Mouse (Mus musculus) cerebellum, adult 11-12 months (tissue): Measurements from ENCODE around the gene Spem2.

Experiments
- DNase-seq: peaks from one replicate; pipeline ENCODE4 v3.0.0; 2022

The Spem2 gene

DNA sequence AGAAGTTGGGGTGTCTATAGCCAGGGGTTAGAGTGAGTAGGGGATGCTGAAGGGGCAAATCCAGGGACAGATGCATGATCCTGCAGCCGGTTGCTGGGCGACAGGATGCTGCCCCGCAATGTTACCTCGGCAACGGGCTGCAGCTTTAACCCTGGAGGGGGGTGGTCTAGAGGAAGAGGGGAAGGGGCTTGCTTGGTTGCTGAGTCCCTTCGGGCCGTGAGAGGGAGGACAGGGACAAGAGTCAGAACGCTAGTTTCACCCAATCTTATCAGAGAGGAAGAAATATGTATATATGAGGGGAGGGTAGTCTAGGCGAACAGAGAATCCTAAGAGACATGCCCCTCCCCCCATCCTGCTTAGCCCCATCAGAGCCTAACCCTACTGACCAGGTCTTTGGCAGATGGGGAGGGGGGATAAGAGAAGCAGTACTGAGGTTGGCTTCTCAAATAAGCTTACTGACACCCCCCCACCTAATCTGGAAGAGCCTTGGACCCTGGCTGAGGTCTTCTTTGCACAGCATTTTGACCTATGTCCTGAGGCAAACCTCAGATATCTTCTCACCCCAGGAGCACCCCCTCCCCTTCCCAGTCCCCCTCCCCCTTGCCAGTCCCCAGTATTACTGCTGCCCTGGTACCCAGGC is 17.2 kb upstream of the Spem2 start:
- DNase-seq = no peak

- DNase-seq = peak; percentile 44
These were observed 15.8 kb upstream of the Spem2 start for GRCm38 (mm10) chr11:69834001-69834549.

GRCm38 (mm10) chr11:69833554-69833953 is 15.3 kb upstream of the Spem2 start:
- no peak for DNase-seq

DNA sequence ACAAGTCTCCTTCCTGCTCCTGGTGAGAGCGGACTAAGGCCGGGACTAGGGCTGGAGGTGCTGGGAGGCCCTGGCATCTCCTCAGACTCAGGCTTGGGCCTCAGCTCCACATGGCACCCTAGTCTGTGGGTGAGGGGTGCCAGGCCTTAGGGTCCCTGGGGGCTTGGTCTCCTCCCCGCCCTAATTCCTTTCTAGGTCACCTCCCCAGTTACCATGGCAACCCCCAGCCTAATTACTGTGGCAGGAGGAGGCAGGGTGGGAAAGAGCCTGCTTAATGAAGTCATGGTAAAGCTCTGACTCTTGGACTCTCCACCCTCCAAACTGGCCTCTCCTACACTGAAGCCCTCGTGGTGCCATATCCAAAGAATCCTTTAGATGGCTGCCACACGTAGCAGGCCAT is 10.6 kb upstream of the Spem2 start:
- DNase-seq = no peak

- DNase-seq = no peak
These were observed 5.2 kb upstream of the Spem2 start for GRCm38 (mm10) chr11:69823456-69823855.

GRCm38 (mm10) chr11:69822080-69822479 is 3.8 kb upstream of the Spem2 start, which contains the start of gene Spem1:
Gene Spem1 (minus strand): TSS chr11:69822180.
- DNase-seq = no peak

DNA sequence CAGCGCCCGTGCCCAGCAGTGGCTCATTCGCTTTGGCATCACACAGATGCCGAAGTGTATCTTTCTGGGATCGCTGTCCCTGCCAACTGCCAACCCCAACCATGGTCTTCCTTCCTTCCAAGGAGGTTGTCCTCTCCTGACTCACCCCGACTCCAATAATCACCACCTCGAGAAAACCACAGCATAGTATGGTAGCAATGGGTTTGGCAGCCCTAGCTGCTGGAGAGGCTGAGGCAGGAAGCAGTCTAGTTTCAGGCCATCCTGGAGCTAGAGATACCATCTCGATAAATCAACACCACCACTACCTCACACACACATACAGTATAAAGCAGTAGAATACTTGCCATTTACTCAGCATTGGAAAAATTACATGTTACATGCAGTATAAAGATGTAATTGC is 606 bp upstream of the Spem2 start:
- no peak for DNase-seq

- DNase-seq = no peak
These were observed 1.7 kb downstream of the Spem2 start for GRCm38 (mm10) chr11:69816520-69816919.

DNA sequence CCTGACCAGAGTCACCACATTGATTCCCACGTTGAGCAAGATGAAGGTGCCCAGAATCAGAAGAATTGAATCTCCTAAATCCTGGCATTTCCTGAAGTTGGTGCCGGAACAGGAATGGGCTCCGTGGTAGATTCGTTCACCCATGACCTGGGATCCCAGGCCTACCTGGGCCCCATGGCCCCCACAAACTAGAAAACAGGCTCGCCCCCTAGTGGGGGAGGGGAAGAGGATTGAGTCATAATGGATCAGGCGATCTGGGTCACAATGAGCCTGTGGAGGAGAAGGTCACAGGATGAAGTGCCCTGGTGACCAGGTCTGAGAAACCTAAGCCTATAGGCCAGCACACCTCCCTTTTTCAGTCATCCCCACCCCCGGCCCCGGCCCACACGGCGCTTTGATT is 3.1 kb downstream of the Spem2 start, which contains the start of gene Gm39566:
Gm39566 (minus strand) TSS at position 144 of the 400 bp plus-strand sequence.
- DNase-seq = no peak

GRCm38 (mm10) chr11:69810280-69810679 is 8.0 kb downstream of the Spem2 start:
- DNase-seq = no peak

DNA sequence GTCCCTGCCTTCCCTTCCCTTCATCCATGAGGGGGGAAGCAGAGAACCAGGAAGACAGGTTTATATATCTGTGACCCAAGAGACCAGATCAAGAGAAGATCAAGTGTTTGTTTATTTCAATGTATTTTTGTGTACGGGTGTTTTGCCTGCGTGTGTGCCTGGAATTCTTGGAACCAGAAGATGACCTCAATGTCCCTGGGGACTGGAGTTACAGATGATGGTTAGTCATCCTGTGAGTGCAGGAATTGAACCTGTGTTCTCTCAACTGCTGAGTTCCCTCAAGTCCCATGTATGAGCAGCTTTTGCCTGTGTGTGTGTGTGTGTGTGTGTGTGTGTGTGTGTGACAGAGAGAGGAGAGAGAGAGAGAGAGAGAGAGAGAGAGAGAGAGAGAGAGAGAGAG is 10.6 kb downstream of the Spem2 start:
- DNase-seq = no peak

DNA sequence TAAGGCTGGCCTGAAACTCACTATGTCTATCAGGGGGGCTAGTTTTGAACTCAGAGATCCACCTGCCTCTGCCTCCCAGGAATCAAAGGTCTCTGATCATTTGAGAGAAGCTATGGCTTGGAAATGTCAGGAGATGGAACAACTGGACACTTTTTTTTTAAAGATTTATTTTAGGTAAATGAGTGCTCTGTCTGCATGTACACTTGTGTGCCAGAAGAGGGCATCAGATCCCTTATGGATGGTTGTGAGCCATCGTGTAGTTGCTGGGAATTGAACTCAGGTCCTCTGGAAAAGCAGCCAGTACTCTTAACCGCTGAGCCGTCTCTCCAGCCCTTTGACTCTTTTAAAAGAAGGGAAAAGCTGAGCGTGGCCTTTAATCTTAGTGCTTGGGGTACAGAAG is 11.9 kb downstream of the Spem2 start:
- no peak for DNase-seq

DNA sequence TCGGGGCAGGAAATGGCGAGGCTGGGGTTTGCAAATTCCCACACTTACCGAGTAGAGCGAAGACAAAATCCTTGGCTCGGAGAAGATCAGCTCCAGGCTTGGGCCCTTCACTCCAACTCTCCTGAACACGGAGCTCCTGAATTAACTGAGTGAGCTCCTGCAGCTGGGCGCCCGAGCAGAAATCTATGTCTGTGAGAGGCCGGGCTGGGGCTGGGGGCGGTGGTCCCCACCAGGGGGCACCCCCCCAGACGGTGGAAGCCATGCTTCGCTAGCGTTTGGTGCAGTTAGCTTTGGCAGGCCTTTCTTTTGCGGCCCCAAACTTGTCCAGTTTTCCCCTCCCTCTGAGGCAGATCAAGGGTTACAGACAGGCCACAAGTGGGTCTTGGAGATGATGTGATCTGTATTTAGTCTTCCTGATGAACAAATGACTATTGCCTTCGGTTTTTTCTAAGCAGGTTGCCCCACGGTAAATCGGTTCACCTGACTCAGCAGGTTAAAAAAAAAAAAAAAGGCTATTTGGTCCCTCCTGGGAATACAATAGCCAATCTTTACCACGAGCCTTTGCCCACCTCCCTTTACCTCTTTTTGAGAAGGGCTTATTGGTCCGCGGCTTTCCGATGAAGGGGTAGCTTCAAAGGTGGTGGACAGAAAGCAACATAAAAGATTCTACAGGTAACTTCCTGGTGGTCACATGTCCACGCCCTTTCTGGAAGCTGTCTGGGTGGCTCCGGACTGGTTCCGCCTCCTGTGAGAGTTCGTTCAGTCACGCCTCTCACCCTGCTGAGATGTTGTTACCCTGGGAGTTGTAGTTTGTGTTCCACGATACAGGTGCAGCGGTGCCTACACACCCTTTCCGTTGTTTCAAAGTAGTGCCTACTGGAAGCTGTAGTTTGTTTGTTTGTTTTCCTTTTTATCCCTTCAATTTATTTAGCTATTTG is 13.0 kb downstream of the Spem2 start, which contains the start of gene Tmem102:
Tmem102 (minus strand) TSS at position 653 of the 938 bp plus-strand sequence.
- no peak for DNase-seq

GRCm38 (mm10) chr11:69804652-69804940 is 13.7 kb downstream of the Spem2 start:
- DNase-seq = no peak

GRCm38 (mm10) chr11:69803786-69804651 is 14.2 kb downstream of the Spem2 start:
- no peak for DNase-seq

GRCm38 (mm10) chr11:69803328-69803727 is 14.9 kb downstream of the Spem2 start:
- no peak for DNase-seq

GRCm38 (mm10) chr11:69802648-69803105 is 15.6 kb downstream of the Spem2 start:
- DNase-seq = peak; percentile 54

- no peak for DNase-seq
These were observed 16.8 kb downstream of the Spem2 start, which contains the start of gene Fgf11 for GRCm38 (mm10) chr11:69801379-69801977. Gene Fgf11 (minus strand): TSS chr11:69801857.

DNA sequence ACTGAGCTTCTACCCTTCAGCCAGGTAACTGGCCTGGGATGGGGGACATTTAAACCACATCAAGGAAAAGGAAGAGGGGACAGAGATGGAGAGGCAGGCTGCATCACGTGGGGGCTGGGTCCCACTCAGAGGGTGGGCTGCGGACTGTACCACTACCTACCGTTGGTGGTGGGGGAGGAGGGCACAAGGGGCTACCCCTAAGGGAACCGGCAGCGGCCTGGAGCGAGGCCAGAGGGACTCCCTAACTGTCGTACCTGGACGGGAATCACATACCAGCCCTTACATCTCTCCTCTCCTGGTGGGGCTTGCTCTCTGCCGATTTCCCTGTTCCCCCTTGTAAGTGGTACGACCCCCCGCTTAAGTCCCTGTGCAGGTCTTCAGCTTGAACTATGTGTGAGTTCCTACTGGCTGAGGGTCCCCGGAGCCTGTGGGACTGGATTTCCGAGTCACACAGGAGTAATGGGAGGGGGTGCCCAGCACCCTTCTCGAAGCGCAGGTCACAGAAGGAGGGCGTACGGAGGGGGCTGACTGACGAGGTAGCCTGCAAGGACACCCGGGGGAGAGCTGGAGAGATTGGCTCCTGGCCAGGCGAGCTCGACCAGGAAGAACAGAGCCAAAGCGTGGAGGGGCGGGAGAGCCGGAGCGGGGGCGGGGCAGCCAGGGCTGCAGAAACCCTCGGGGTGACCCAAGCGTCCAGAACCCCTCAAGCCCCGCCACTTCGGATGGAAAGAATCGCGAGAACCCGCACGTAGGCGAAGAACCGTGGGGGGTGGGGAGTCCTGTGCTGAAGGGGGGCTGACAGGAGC is 17.7 kb downstream of the Spem2 start:
- peak; percentile 43 for DNase-seq

GRCm38 (mm10) chr11:69800138-69800391 is 18.2 kb downstream of the Spem2 start:
- DNase-seq = no peak

GRCm38 (mm10) chr11:69799394-69800137 is 18.7 kb downstream of the Spem2 start:
- no peak for DNase-seq
